Mouse (Mus musculus) layer of hippocampus, postnatal 14 days (tissue): ENCODE measurements around the gene Mospd1. TPM values are rescaled to one million over a fixed set of nuclear protein-coding genes. Genes with fewer than 3 reads are reported as not detected.
A peak's percentile ranks its signal among the peaks of the same experiment; 100 is the strongest.

ENCODE experiments used
- DNase-seq, 2 experiments: peaks; one replicate each; pipeline ENCODE4 v3.0.0; 2021 to 2022; ENCODE audit warnings: low spot score in 2 of 2, mixed read lengths in 1 of 2
- long read RNA-seq, 2 experiments: library from polyadenylated mRNA; stranded (forward); transcript quantifications; one replicate each; pipeline ENCODE4 v2.0.0; 2021
- total RNA-seq, 2 experiments: library from RNA; stranded (reverse); gene quantifications; 2 replicates each; pipeline ENCODE4 v1.2.3; 2021

Gene Mospd1
- 10 to 100 TPM; 13.5 to 17.1 TPM for total RNA-seq
- long read RNA-seq, experiment 1, transcript Mospd1-202 (6 exons, 1,773 nt), result major isoform, 20 of 23 reads
- long read RNA-seq, experiment 1, partial matches to known transcripts, result 0 of 23 reads
- long read RNA-seq, experiment 1, other reads (novel, unspliced or antisense), result 3 of 23 reads
- long read RNA-seq, experiment 2, transcript Mospd1-202 (6 exons, 1,773 nt), result major isoform, 20 of 26 reads
- long read RNA-seq, experiment 2, partial matches to known transcripts, result 1 of 26 reads
- long read RNA-seq, experiment 2, other reads (novel, unspliced or antisense), result 5 of 26 reads

GRCm38 (mm10) chrX:53370366-53370740, at the start of gene Mospd1:
Gene Mospd1 (minus strand): TSS chrX:53370502.
- DNase-seq, result peak; percentile 68 to 79

- DNase-seq, result no peak
Observed at GRCm38 (mm10) chrX:53386362-53386761, 16.1 kb upstream of the Mospd1 start.

GRCm38 (mm10) chrX:53383122-53383521, 12.8 kb upstream of the Mospd1 start:
- no peak for DNase-seq

DNA sequence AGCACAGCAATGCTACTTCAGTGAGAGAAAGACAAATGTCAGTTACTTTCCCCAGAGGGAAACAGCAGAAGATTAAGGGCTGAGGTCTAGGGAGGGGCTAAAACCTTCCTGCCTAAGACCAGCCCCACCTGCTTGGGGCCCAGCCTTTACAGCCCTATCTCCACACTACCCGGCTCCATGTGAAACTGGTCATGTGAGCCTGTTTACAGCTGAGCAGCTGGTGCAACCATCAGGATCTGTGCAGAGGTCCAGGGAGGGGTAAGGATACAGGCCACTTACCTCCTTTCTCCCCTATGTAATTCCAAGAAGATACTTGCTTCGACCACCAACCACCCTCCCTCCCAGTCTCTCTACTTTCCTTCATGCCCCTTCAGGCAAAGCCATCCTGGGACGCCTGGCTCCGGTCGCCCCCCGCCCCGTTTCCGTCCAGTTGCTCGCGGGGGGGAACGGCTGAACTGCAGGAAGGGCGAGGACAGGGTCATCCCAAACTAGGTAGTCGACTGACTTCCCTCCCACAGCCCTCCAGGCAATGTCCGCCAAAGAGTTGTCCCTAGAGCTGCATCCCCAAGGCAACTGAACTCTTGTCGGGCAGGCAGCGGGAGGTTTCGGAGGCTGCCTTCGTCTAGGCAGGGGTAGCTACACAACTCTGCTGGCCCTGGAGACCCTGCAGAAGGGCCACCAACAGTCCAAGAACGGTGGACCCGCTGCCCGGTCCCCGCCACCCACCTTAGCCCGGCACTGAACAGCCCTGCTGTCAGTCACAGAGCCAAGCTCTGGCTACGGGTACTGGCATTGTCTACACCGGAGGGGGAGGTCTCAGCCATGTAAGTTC, 552 bp downstream of the Mospd1 start:
- no peak for DNase-seq

GRCm38 (mm10) chrX:53364668-53365383, 5.5 kb downstream of the Mospd1 start:
- DNase-seq, result no peak

DNA sequence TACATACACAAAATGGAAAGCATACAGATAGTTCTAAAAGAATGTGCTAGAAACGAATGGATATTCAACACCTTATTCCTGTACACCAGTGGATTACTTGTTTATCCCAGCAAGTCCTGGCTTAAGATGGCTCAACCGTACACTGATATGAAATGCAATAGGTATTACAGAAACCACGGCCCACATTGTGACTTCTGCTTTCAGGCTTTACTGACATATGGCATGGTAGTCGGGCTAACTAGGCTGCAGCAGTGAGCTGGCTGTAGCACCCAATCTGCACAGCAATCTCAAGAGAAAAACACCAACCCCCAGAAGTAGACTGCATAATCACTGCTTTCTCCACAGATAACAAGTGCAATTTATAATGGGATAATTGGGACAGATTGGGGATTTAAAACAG, 21.9 kb downstream of the Mospd1 start:
- no peak for DNase-seq

DNA sequence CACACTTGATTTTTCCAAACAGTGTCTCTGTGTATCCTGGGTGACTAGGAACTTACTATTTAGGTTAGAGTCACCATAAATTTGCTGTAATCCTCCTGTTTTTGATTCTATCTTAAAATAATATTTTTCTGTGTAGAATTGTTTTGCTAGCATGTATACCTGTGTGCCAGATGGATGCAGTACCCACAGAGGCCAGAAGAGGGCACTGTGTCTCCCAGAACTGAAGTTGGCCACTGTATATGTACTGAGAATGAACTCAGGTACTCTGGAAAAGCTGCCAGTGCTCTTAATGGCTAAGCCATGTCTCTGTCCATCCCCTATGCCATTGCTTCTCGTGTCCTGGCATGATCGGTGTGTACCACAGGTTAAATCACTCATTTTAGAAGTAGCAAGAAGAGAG, 28.8 kb downstream of the Mospd1 start:
- peak; percentile 3 to 18 for DNase-seq

DNA sequence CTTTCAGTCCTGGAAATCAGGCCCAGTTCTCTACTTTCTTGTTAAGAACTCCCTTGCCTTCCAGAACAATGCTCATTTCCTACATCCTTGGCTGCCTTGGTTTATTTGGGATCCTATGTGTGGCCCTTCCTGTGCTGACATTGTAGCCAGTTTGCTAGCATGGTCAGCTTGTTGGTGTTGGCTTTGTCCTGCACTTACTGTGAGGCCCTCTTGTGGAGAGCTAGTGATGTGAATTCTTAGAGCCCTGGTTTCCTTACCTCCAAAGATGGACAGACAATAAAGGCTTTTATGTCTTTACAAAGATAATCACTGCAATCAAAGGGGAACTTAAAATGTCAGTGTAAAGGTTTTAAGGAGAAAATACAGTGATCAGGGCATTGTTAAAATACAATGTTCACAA, 32.9 kb downstream of the Mospd1 start:
- DNase-seq, result no peak

- DNase-seq, result no peak
Observed at GRCm38 (mm10) chrX:53330396-53330795, 39.9 kb downstream of the Mospd1 start.

- no peak for DNase-seq
Observed at GRCm38 (mm10) chrX:53321111-53321510, 49.2 kb downstream of the Mospd1 start.

GRCm38 (mm10) chrX:53320564-53320963, 49.7 kb downstream of the Mospd1 start:
- no peak for DNase-seq

Other genes with a start within 250 kb of the Mospd1 start
- gene Plac1, start 130.4 kb downstream of the Mospd1 start, total RNA-seq, result not detected
- 1 to 10 TPM; 3.0 to 3.6 TPM for gene Fam122b, start 100.7 kb downstream of the Mospd1 start, total RNA-seq
- gene Fam122c, start 97.1 kb downstream of the Mospd1 start, total RNA-seq, result not detected
- not detected for gene Etd, start 64.4 kb upstream of the Mospd1 start, total RNA-seq
- 100 to 1,000 TPM; 122 to 132 TPM for gene Rtl8c, start 237.5 kb upstream of the Mospd1 start, total RNA-seq
- gene Gm14597, start 238.5 kb upstream of the Mospd1 start, total RNA-seq, result not detected